Mouse (Mus musculus) forebrain, embryonic 12.5 days (tissue): ENCODE data around the gene Prss22. TPM values are rescaled to one million over a fixed set of nuclear protein-coding genes. Genes with fewer than 3 reads are reported as not detected.
A peak's percentile ranks its signal among the peaks of the same experiment; 100 is the strongest.

Experiments used
- ATAC-seq: fragments of 200-750 bp; cut with Nextera tagmentation; 2 replicates; pipeline ENCODE4 v1.8.0; 2017; ENCODE audit warnings: moderate TSS enrichment; ENCODE audit not compliant: low FRiP score
- H3K27ac ChIP-seq: fragments of 300-500 bp; sonication (generic); 2 replicates; pipeline ENCODE4 v1.5.1; 2016; ENCODE audit warnings: mild to moderate bottlenecking
- H3K27me3 ChIP-seq: fragments of 300-500 bp; sonication (generic); 2 replicates; pipeline ENCODE4 v1.6.1; 2016; ENCODE audit warnings: mild to moderate bottlenecking
- H3K36me3 ChIP-seq: fragments of 300-500 bp; sonication (generic); replicated peaks from 2 replicates; pipeline ENCODE4 v1.6.1; 2016; ENCODE audit warnings: mild to moderate bottlenecking
- H3K4me1 ChIP-seq: fragments of 300-500 bp; sonication (generic); 2 replicates; pipeline ENCODE4 v1.6.1; 2016
- H3K4me2 ChIP-seq: fragments of 300-500 bp; sonication (generic); 2 replicates; pipeline ENCODE4 v1.6.1; 2016; ENCODE audit warnings: mild to moderate bottlenecking, moderate library complexity
- H3K4me3 ChIP-seq: fragments of 300-500 bp; sonication (generic); replicated peaks from 2 replicates; pipeline ENCODE4 v1.5.1; 2016; ENCODE audit warnings: mild to moderate bottlenecking
- H3K9ac ChIP-seq: fragments of 300-500 bp; sonication (generic); 2 replicates; pipeline ENCODE4 v1.6.1; 2016; ENCODE audit warnings: mild to moderate bottlenecking
- H3K9me3 ChIP-seq: fragments of 300-500 bp; sonication (generic); 2 replicates; pipeline ENCODE4 v1.6.1; 2016
- WGBS: fragments of 180-500 bp; shearing (Covaris S2); methylation state at CpG from one replicate; pipeline ENCODE4 v1.1.7; 2016; 5-methylcytosine and 5-hydroxymethylcytosine counted together
- polyA plus RNA-seq: library from polyadenylated mRNA; unstranded; fragments of >200 nt; fragmentation: Nextera tagmentation; extraction: Ambion mirVana; gene quantifications from 2 replicates; pipeline ENCODE4 v1.2.1, GENCODE M21; 2016

The Prss22 gene
- polyA plus RNA-seq, 1 experiment from 2014 or later = 0.33 TPM

GRCm38 (mm10) chr17:23993559-23994428 is 4.1 kb downstream of the Prss22 start:
- peak; percentile 91 for ATAC-seq
- WGBS = 11% methylated on average over 31 of the region's 31 CpGs
- peaks cover 10% of the 10 kb centered on the region for H3K4me1 ChIP-seq
- H3K27ac ChIP-seq = no peak overlapping the region
- peak overlapping the region; percentile 27 for H3K4me3 ChIP-seq
- peaks cover 5% of the 10 kb centered on the region; the same call in 1 of the 2 replicates for H3K27me3 ChIP-seq
- no peaks in the 10 kb centered on the region for H3K9me3 ChIP-seq
- H3K4me2 ChIP-seq = peak overlapping the region; percentile 51
- no peaks in the 10 kb centered on the region for H3K36me3 ChIP-seq
- H3K9ac ChIP-seq = peak overlapping the region; percentile 46

GRCm38 (mm10) chr17:23992789-23993553 is 4.9 kb downstream of the Prss22 start:
- peaks cover 10% of the 10 kb centered on the region for H3K4me1 ChIP-seq
- H3K27ac ChIP-seq = no peak overlapping the region
- peak overlapping the region; percentile 51 for H3K4me2 ChIP-seq
- WGBS = 70% methylated on average over 9 of the region's 9 CpGs
- H3K4me3 ChIP-seq = peak overlapping the region; percentile 27
- 0 out of 2 replicates have a peak overlapping the region, but pooled peaks have one; percentile 46 for H3K9ac ChIP-seq
- peaks cover 5% of the 10 kb centered on the region for H3K27me3 ChIP-seq
- peak; percentile 75 for ATAC-seq
- no peaks in the 10 kb centered on the region for H3K9me3 ChIP-seq
- H3K36me3 ChIP-seq = no peaks in the 10 kb centered on the region

- ATAC-seq = no peak
- Histone ChIP-seq H3K9me3 (no peaks in the 10 kb centered on the region), H3K36me3 (no peaks in the 10 kb centered on the region), H3K4me2 (no peak overlapping the region), H3K27me3 (no peaks in the 10 kb centered on the region; the same call in 1 of the 2 replicates), H3K9ac (no peak overlapping the region), H3K27ac (no peak overlapping the region), H3K4me3 (no peak overlapping the region), H3K4me1 (peaks cover 13% of the 10 kb centered on the region)
- 50% methylated on average over 2 of the region's 2 CpGs for WGBS
These were observed 8.1 kb downstream of the Prss22 start for GRCm38 (mm10) chr17:23989802-23990201.

GRCm38 (mm10) chr17:23984989-23985388 is 12.9 kb downstream of the Prss22 start:
- Histone ChIP-seq H3K4me1 (peaks cover 4% of the 10 kb centered on the region; the same call in 1 of the 2 replicates), H3K36me3 (no peaks in the 10 kb centered on the region), H3K27me3 (no peaks in the 10 kb centered on the region; the same call in 1 of the 2 replicates), H3K4me3 (no peak overlapping the region), H3K4me2 (no peak overlapping the region), H3K9ac (no peak overlapping the region), H3K9me3 (no peaks in the 10 kb centered on the region), H3K27ac (no peak overlapping the region)
- no peak for ATAC-seq
- 88% methylated on average over 1 of the region's 1 CpGs for WGBS

GRCm38 (mm10) chr17:23982912-23983311 is 15.0 kb downstream of the Prss22 start:
- Histone ChIP-seq H3K27me3 (no peaks in the 10 kb centered on the region), H3K9ac (no peak overlapping the region), H3K4me1 (peaks cover 8% of the 10 kb centered on the region; the same call in 1 of the 2 replicates), H3K36me3 (no peaks in the 10 kb centered on the region), H3K27ac (no peak overlapping the region), H3K9me3 (no peaks in the 10 kb centered on the region), H3K4me3 (no peak overlapping the region), H3K4me2 (no peak overlapping the region)
- no peak for ATAC-seq
- WGBS = 80% methylated on average over 4 of the region's 4 CpGs

GRCm38 (mm10) chr17:23980297-23980909 is 17.5 kb downstream of the Prss22 start, which contains the start of gene Prss30:
Gene Prss30 (minus strand): TSS chr17:23980566.
- Histone ChIP-seq H3K27ac (no peak within 1 kb of the TSS), H3K4me1 (peaks cover 4% of the 10 kb centered on the region; the same call in 1 of the 2 replicates), H3K9ac (no peak within 1 kb of the TSS), H3K9me3 (no peaks in the 10 kb centered on the region), H3K27me3 (no peaks in the 10 kb centered on the region), H3K4me3 (no peak within 1 kb of the TSS), H3K36me3 (no peaks in the 10 kb centered on the region), H3K4me2 (no peak within 1 kb of the TSS)
- 86% methylated on average over 10 of the region's 10 CpGs for WGBS
- no peak for ATAC-seq

- Histone ChIP-seq H3K36me3 (no peaks in the 10 kb centered on the region), H3K9me3 (no peaks in the 10 kb centered on the region), H3K27ac (no peak overlapping the region), H3K4me1 (peaks cover 4% of the 10 kb centered on the region; the same call in 1 of the 2 replicates), H3K27me3 (no peaks in the 10 kb centered on the region), H3K9ac (no peak overlapping the region), H3K4me2 (no peak overlapping the region), H3K4me3 (no peak overlapping the region)
- ATAC-seq = no peak
- WGBS = 71% methylated on average over 3 of the region's 3 CpGs
These were observed 18.4 kb downstream of the Prss22 start for GRCm38 (mm10) chr17:23979471-23979870.

- H3K9me3 ChIP-seq = no peaks in the 10 kb centered on the region
- no peaks in the 10 kb centered on the region for H3K36me3 ChIP-seq
- H3K9ac ChIP-seq = no peak overlapping the region
- WGBS = 80% methylated on average over 4 of the region's 4 CpGs
- ATAC-seq = no peak
- H3K4me3 ChIP-seq = no peak overlapping the region
- H3K4me2 ChIP-seq = no peak overlapping the region
- no peak overlapping the region for H3K27ac ChIP-seq
- no peaks in the 10 kb centered on the region for H3K27me3 ChIP-seq
- peaks cover 4% of the 10 kb centered on the region; the same call in 1 of the 2 replicates for H3K4me1 ChIP-seq
These were observed 21.2 kb downstream of the Prss22 start for GRCm38 (mm10) chr17:23976665-23977064.

GRCm38 (mm10) chr17:23971315-23971714 is 26.6 kb downstream of the Prss22 start:
- WGBS = 83% methylated on average over 9 of the region's 9 CpGs
- Histone ChIP-seq H3K4me1 (no peaks in the 10 kb centered on the region), H3K27ac (no peak overlapping the region), H3K27me3 (no peaks in the 10 kb centered on the region), H3K4me3 (no peak overlapping the region), H3K9me3 (no peaks in the 10 kb centered on the region), H3K9ac (no peak overlapping the region), H3K36me3 (no peaks in the 10 kb centered on the region), H3K4me2 (no peak overlapping the region)
- no peak for ATAC-seq

- Histone ChIP-seq H3K4me3 (no peak overlapping the region), H3K9me3 (no peaks in the 10 kb centered on the region), H3K36me3 (no peaks in the 10 kb centered on the region), H3K4me2 (no peak overlapping the region), H3K4me1 (peaks cover 6% of the 10 kb centered on the region), H3K27me3 (no peaks in the 10 kb centered on the region), H3K27ac (no peak overlapping the region), H3K9ac (no peak overlapping the region)
- ATAC-seq = no peak
- WGBS = 0% methylated on average over 1 of the region's 1 CpGs
These were observed 28.7 kb downstream of the Prss22 start for GRCm38 (mm10) chr17:23969231-23969630.

GRCm38 (mm10) chr17:23968780-23969179 is 29.1 kb downstream of the Prss22 start:
- Histone ChIP-seq H3K36me3 (no peaks in the 10 kb centered on the region), H3K9ac (no peak overlapping the region), H3K27me3 (no peaks in the 10 kb centered on the region), H3K4me3 (no peak overlapping the region), H3K9me3 (no peaks in the 10 kb centered on the region), H3K4me1 (peaks cover 6% of the 10 kb centered on the region), H3K4me2 (no peak overlapping the region), H3K27ac (no peak overlapping the region)
- ATAC-seq = no peak
- 51% methylated on average over 2 of the region's 2 CpGs for WGBS
